Mouse (Mus musculus) lung, embryonic 16.5 days (tissue): ENCODE data around the gene Zfp507. TPM values are rescaled to one million over a fixed set of nuclear protein-coding genes. Genes with fewer than 3 reads are reported as not detected.
A peak's percentile ranks its signal among the peaks of the same experiment; 100 is the strongest.

Experiments
- ATAC-seq: fragments of 200-750 bp; cut with Nextera tagmentation; 2 replicates; pipeline ENCODE4 v1.8.0; 2017; ENCODE audit warnings: low read depth, mild to moderate bottlenecking, moderate library complexity
- H3K27ac ChIP-seq: fragments of 300-500 bp; sonication (generic); 2 replicates; pipeline ENCODE4 v1.5.1; 2014; ENCODE audit warnings: mild to moderate bottlenecking, control low read depth, low read length
- H3K27me3 ChIP-seq: fragments of 300-500 bp; sonication (generic); 2 replicates; pipeline ENCODE4 v1.6.1; 2014; ENCODE audit warnings: low read depth, low read length, mixed read lengths; ENCODE audit not compliant: control insufficient read depth, insufficient read depth
- H3K36me3 ChIP-seq: fragments of 300-500 bp; sonication (generic); 2 replicates; pipeline ENCODE4 v1.6.1; 2014; ENCODE audit warnings: low read length; ENCODE audit not compliant: control insufficient read depth, insufficient read depth
- H3K4me1 ChIP-seq: fragments of 300-500 bp; sonication (generic); replicated peaks from 2 replicates; pipeline ENCODE4 v1.6.1; 2014; ENCODE audit warnings: low read length, mixed read lengths; ENCODE audit not compliant: control insufficient read depth, insufficient read depth
- H3K4me2 ChIP-seq: fragments of 300-500 bp; sonication (generic); 2 replicates; pipeline ENCODE4 v1.6.1; 2014; ENCODE audit warnings: low read depth, low read length, control low read depth
- H3K4me3 ChIP-seq: fragments of 300-500 bp; sonication (generic); 2 replicates; pipeline ENCODE4 v1.5.1; 2014; ENCODE audit warnings: mild to moderate bottlenecking, low read length, control low read depth
- H3K9ac ChIP-seq: fragments of 300-500 bp; sonication (generic); 2 replicates; pipeline ENCODE4 v1.6.1; 2014; ENCODE audit warnings: low read length, control low read depth
- H3K9me3 ChIP-seq: fragments of 300-500 bp; sonication (generic); 2 replicates; pipeline ENCODE4 v1.6.1; 2016; ENCODE audit warnings: low read length; ENCODE audit not compliant: control insufficient read depth
- WGBS: fragments of 180-500 bp; shearing (Covaris S2); extraction: QIAGEN DNeasy Blood & Tissue Kit; methylation state at CpG from one replicate; pipeline ENCODE4 v1.1.7; 2014; 5-methylcytosine and 5-hydroxymethylcytosine counted together
- polyA plus RNA-seq: library from polyadenylated mRNA; unstranded; fragments of >200 nt; fragmentation: Nextera tagmentation; extraction: Ambion mirVana; gene quantifications from 2 replicates; pipeline ENCODE4 v1.2.1, GENCODE M21; 2015

The Zfp507 gene
- polyA plus RNA-seq, 1 experiment from 2014 or later: 15.8 TPM

- WGBS: 76% methylated on average over 12 of the region's 12 CpGs
- Histone ChIP-seq H3K4me1 (peaks cover 2% of the 10 kb centered on the region; the same call in 1 of the 2 replicates), H3K4me2 (no peak overlapping the region), H3K36me3 (peaks cover 40% of the 10 kb centered on the region), H3K9ac (no peak overlapping the region), H3K27ac (no peak overlapping the region), H3K9me3 (no peaks in the 10 kb centered on the region), H3K4me3 (no peak overlapping the region), H3K27me3 (no peaks in the 10 kb centered on the region)
- ATAC-seq: no peak
Measured at GRCm38 (mm10) chr7:35792150-35792848, 10.5 kb downstream of the Zfp507 start.

- peaks cover 46% of the 10 kb centered on the region for H3K36me3 ChIP-seq
- no peak overlapping the region for H3K27ac ChIP-seq
- H3K9ac ChIP-seq: no peak overlapping the region
- no peak overlapping the region for H3K4me3 ChIP-seq
- H3K27me3 ChIP-seq: no peaks in the 10 kb centered on the region
- no peaks in the 10 kb centered on the region for H3K9me3 ChIP-seq
- no peaks in the 10 kb centered on the region for H3K4me1 ChIP-seq
- no peak for ATAC-seq
- no peak overlapping the region for H3K4me2 ChIP-seq
- 78% methylated on average over 8 of the region's 8 CpGs for WGBS
Measured at GRCm38 (mm10) chr7:35790926-35791325, 11.9 kb downstream of the Zfp507 start.

GRCm38 (mm10) chr7:35790201-35790600 is 12.6 kb downstream of the Zfp507 start:
- H3K4me1 ChIP-seq: no peaks in the 10 kb centered on the region
- no peak overlapping the region for H3K4me3 ChIP-seq
- no peak overlapping the region for H3K27ac ChIP-seq
- 83% methylated on average over 8 of the region's 8 CpGs for WGBS
- H3K27me3 ChIP-seq: no peaks in the 10 kb centered on the region
- H3K9ac ChIP-seq: no peak overlapping the region
- H3K36me3 ChIP-seq: peaks cover 45% of the 10 kb centered on the region
- no peak overlapping the region for H3K4me2 ChIP-seq
- no peak for ATAC-seq
- no peaks in the 10 kb centered on the region for H3K9me3 ChIP-seq

- H3K27me3 ChIP-seq: no peaks in the 10 kb centered on the region
- peak overlapping the region; percentile 48; the same call in 1 of the 2 replicates for H3K27ac ChIP-seq
- H3K4me3 ChIP-seq: no peak overlapping the region
- H3K36me3 ChIP-seq: peaks cover 23% of the 10 kb centered on the region
- no peak overlapping the region for H3K4me2 ChIP-seq
- H3K9me3 ChIP-seq: no peaks in the 10 kb centered on the region
- WGBS: 28% methylated on average over 4 of the region's 4 CpGs
- ATAC-seq: peak; percentile 86
- no peaks in the 10 kb centered on the region for H3K4me1 ChIP-seq
- no peak overlapping the region for H3K9ac ChIP-seq
Measured at GRCm38 (mm10) chr7:35785579-35785978, 17.2 kb downstream of the Zfp507 start.

- H3K9ac ChIP-seq: no peak overlapping the region
- H3K27ac ChIP-seq: no peak overlapping the region
- H3K4me2 ChIP-seq: no peak overlapping the region
- H3K9me3 ChIP-seq: no peaks in the 10 kb centered on the region
- H3K4me3 ChIP-seq: no peak overlapping the region
- H3K36me3 ChIP-seq: peaks cover 35% of the 10 kb centered on the region
- H3K27me3 ChIP-seq: no peaks in the 10 kb centered on the region
- ATAC-seq: no peak
- H3K4me1 ChIP-seq: no peaks in the 10 kb centered on the region
Measured at GRCm38 (mm10) chr7:35782252-35782651, 20.6 kb downstream of the Zfp507 start.

GRCm38 (mm10) chr7:35774127-35774526 is 28.7 kb downstream of the Zfp507 start:
- Histone ChIP-seq H3K4me3 (no peak overlapping the region), H3K9me3 (no peaks in the 10 kb centered on the region), H3K27me3 (no peaks in the 10 kb centered on the region), H3K36me3 (peaks cover 40% of the 10 kb centered on the region), H3K4me2 (no peak overlapping the region), H3K27ac (no peak overlapping the region), H3K9ac (no peak overlapping the region), H3K4me1 (no peaks in the 10 kb centered on the region)
- 80% methylated on average over 12 of the region's 12 CpGs for WGBS
- no peak for ATAC-seq

DNA sequence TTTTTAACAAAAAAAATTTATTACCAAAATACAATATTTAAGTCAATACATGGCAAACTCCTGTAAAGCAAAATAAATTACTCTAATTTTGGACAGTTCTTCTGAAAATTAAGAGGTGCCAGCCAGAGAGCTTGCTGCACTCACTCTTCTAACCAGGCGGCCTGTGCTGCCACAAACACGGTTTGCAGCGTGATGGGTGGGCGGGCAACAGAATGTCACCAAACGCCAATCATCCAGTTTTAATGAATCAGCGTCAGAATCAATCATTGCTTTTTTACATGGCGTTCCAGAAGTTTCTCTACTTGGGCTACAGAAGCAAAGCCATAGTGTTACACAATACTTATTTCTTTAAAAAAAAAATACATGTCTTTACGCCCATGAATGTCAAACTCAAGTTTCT is 30.5 kb downstream of the Zfp507 start:
- no peak overlapping the region for H3K4me3 ChIP-seq
- H3K27ac ChIP-seq: no peak overlapping the region
- no peaks in the 10 kb centered on the region for H3K9me3 ChIP-seq
- 90% methylated on average over 8 of the region's 8 CpGs for WGBS
- peaks cover 29% of the 10 kb centered on the region for H3K36me3 ChIP-seq
- no peaks in the 10 kb centered on the region for H3K4me1 ChIP-seq
- no peak for ATAC-seq
- H3K9ac ChIP-seq: no peak overlapping the region
- no peak overlapping the region for H3K4me2 ChIP-seq
- H3K27me3 ChIP-seq: no peaks in the 10 kb centered on the region

- no peak overlapping the region for H3K4me3 ChIP-seq
- no peaks in the 10 kb centered on the region for H3K9me3 ChIP-seq
- H3K4me1 ChIP-seq: no peaks in the 10 kb centered on the region
- ATAC-seq: no peak
- H3K27me3 ChIP-seq: no peaks in the 10 kb centered on the region
- no peak overlapping the region for H3K4me2 ChIP-seq
- H3K9ac ChIP-seq: no peak overlapping the region
- no peak overlapping the region for H3K27ac ChIP-seq
- peaks cover 25% of the 10 kb centered on the region for H3K36me3 ChIP-seq
Measured at GRCm38 (mm10) chr7:35771106-35771505, 31.7 kb downstream of the Zfp507 start.

- no peak overlapping the region for H3K4me2 ChIP-seq
- H3K27me3 ChIP-seq: no peaks in the 10 kb centered on the region
- peaks cover 15% of the 10 kb centered on the region for H3K36me3 ChIP-seq
- no peak overlapping the region for H3K27ac ChIP-seq
- no peaks in the 10 kb centered on the region for H3K9me3 ChIP-seq
- H3K9ac ChIP-seq: no peak overlapping the region
- no peak overlapping the region for H3K4me3 ChIP-seq
- no peaks in the 10 kb centered on the region for H3K4me1 ChIP-seq
- no peak for ATAC-seq
- 76% methylated on average over 7 of the region's 7 CpGs for WGBS
Measured at GRCm38 (mm10) chr7:35770122-35770521, 32.7 kb downstream of the Zfp507 start.

DNA sequence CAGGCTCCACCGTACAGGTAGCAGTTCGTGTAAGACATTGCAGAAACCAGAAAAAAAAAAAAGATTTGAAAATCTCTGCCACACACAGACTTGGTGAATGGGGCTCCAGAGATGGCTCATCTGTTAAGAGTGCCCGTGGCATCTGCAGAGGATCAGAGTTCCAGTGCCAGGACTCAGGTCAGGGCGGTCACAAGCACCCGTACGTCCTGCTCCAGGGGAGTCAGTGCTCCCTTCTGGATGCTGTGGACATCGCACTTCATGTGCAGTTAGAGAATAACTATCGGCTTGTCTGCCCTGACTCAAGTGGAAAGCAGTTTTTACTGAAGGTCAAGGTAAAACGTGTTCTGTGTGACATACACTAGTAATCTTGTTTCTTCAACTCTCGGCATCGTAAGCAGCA is 38.3 kb downstream of the Zfp507 start:
- no peak overlapping the region for H3K4me3 ChIP-seq
- H3K27me3 ChIP-seq: no peaks in the 10 kb centered on the region
- H3K9me3 ChIP-seq: no peaks in the 10 kb centered on the region
- ATAC-seq: no peak
- no peaks in the 10 kb centered on the region for H3K4me1 ChIP-seq
- WGBS: 82% methylated on average over 11 of the region's 11 CpGs
- no peaks in the 10 kb centered on the region for H3K36me3 ChIP-seq
- no peak overlapping the region for H3K4me2 ChIP-seq
- H3K9ac ChIP-seq: no peak overlapping the region
- H3K27ac ChIP-seq: no peak overlapping the region
